In genomic region chr8:122407678-122408077, GRCm38 (mm10) we compare ENCODE assay signal across 33 mouse cellular contexts. TPM values are rescaled to one million over a fixed set of nuclear protein-coding genes. Genes with fewer than 3 reads are reported as not detected.
DNase-seq lines count a peak whose midpoint lies in the region; ATAC-seq and TF ChIP-seq lines count a peak whose summit lies in the region.
"Had no signal": no experiment of that assay in that cellular context is flagged by ENCODE, and none has a peak within 500 bp of the region (broad histone marks: within the 10 kb centered on the region; RNA-seq: fewer than 3 reads in every experiment).

No protein-coding gene starts in this region.

- H3K36me3 ChIP-seq in liver, embryonic 16.5 days (ENCODE audit: control insufficient read depth, insufficient read depth): peaks cover 69% of the 10 kb centered on the region
- H3K36me3 ChIP-seq in liver, embryonic 12.5 days: peaks cover 100% of the 10 kb centered on the region
- peaks cover 55% of the 10 kb centered on the region for H3K36me3 ChIP-seq in spleen, adult 2 months (ENCODE audit: control insufficient read depth, insufficient read depth, low read length)
- peaks cover 99% of the 10 kb centered on the region for H3K36me3 ChIP-seq in kidney, embryonic 14.5 days (ENCODE audit: control insufficient read depth, insufficient read depth, low read length)

- peaks cover 10% of the 10 kb centered on the region for H3K4me1 ChIP-seq in liver, embryonic 16.5 days (ENCODE audit: control insufficient read depth, low read depth, low read length)
- H3K4me1 ChIP-seq in liver, embryonic 12.5 days: peaks cover 24% of the 10 kb centered on the region
- H3K4me1 ChIP-seq in spleen, adult 2 months (ENCODE audit: control insufficient read depth, insufficient read depth, insufficient read length): no peaks in the 10 kb centered on the region
- no peaks in the 10 kb centered on the region for H3K4me1 ChIP-seq in kidney, embryonic 14.5 days (ENCODE audit: control insufficient read depth, insufficient read depth, low read length)
- H3K4me1 ChIP-seq: embryonic facial prominence, embryonic 10.5 days; embryonic facial prominence, embryonic 13.5 days; forebrain, embryonic 12.5 days; forebrain, embryonic 15.5 days; hindbrain, embryonic 12.5 days; hindbrain, embryonic 15.5 days had no signal

- TF ChIP-seq POLR2A in spleen, adult 2 months (IDR thresholded peaks at IDR 0.05; ENCODE audit: low read depth, low read length): no peak

- peak; percentile 38 for DNase-seq in gastrocnemius, postnatal 25 days
- DNase-seq in gastrocnemius, postnatal 36 days: no peak
- no peak for DNase-seq in spleen, adult 2 months (ENCODE audit: low read depth in 1 of 2, low spot score in 2 of 2)
- DNase-seq in spleen, adult 12 weeks (ENCODE audit: low spot score): no peak
- DNase-seq: adrenal gland, adult 2 months; adrenal gland, postnatal 14 days; cerebellum, adult 11-12 months; cerebellum, adult 8-10 months; cerebellum, postnatal 10 days; cerebellum, postnatal 36 days; embryo, embryonic 11 days; heart, adult 2 months; heart, postnatal 14 days had no signal

- no peaks in the 10 kb centered on the region for H3K9me3 ChIP-seq in liver, embryonic 16.5 days (replicated peaks; ENCODE audit: control insufficient read depth, low read length)
- H3K9me3 ChIP-seq in liver, embryonic 12.5 days (replicated peaks): no peaks in the 10 kb centered on the region
- no peaks in the 10 kb centered on the region for H3K9me3 ChIP-seq in kidney, embryonic 14.5 days (ENCODE audit: control insufficient read depth, low read length)
- H3K9me3 ChIP-seq: embryonic facial prominence, embryonic 10.5 days; embryonic facial prominence, embryonic 13.5 days; forebrain, embryonic 12.5 days; forebrain, embryonic 15.5 days; heart, embryonic 10.5 days; heart, embryonic 13.5 days; hindbrain, embryonic 12.5 days; hindbrain, embryonic 15.5 days had no signal

- no peak overlapping the region for H3K9ac ChIP-seq in liver, embryonic 16.5 days (ENCODE audit: low read depth, low read length)
- no peak overlapping the region for H3K9ac ChIP-seq in liver, embryonic 12.5 days
- no peak overlapping the region for H3K9ac ChIP-seq in kidney, embryonic 14.5 days (ENCODE audit: low read depth, low read length)
- H3K9ac ChIP-seq: embryonic facial prominence, embryonic 13.5 days; forebrain, embryonic 12.5 days; forebrain, embryonic 15.5 days; heart, embryonic 13.5 days; hindbrain, embryonic 12.5 days; hindbrain, embryonic 15.5 days had no signal

- 0 out of 2 replicates have a peak, but pooled peaks have one; percentile 6 for ATAC-seq in liver, embryonic 16.5 days (ENCODE audit: low read depth)
- no peak for ATAC-seq in liver, embryonic 12.5 days
- no peak for ATAC-seq in kidney, embryonic 14.5 days (ENCODE audit: low FRiP score, low TSS enrichment)
- ATAC-seq: CD4-positive, CD25-positive, alpha-beta regulatory T cell, adult 4 months; forebrain, embryonic 15.5 days had no signal

- no peak for TF ChIP-seq CTCF in spleen, adult 2 months (IDR thresholded peaks at IDR 0.05; ENCODE audit: extremely low read depth, insufficient read depth, insufficient read length, insufficient replicate concordance)

- H3K4me3 ChIP-seq in liver, embryonic 16.5 days (ENCODE audit: low read depth, low read length): no peak overlapping the region
- H3K4me3 ChIP-seq in liver, embryonic 12.5 days: no peak overlapping the region
- H3K4me3 ChIP-seq in spleen, adult 2 months (ENCODE audit: extremely low read depth, insufficient read depth, insufficient read length): no peak overlapping the region
- H3K4me3 ChIP-seq in kidney, embryonic 14.5 days (ENCODE audit: low read length): no peak overlapping the region
- H3K4me3 ChIP-seq: embryonic facial prominence, embryonic 10.5 days; embryonic facial prominence, embryonic 13.5 days; erythroblast, embryonic 14.5 days; forebrain, embryonic 12.5 days; forebrain, embryonic 15.5 days; heart, adult 2 months; heart, embryonic 10.5 days; heart, embryonic 13.5 days; hindbrain, embryonic 12.5 days; hindbrain, embryonic 15.5 days had no signal

- H3K27me3 ChIP-seq in liver, embryonic 16.5 days (ENCODE audit: control insufficient read depth, insufficient read depth, low read depth, low read length): no peaks in the 10 kb centered on the region
- no peaks in the 10 kb centered on the region for H3K27me3 ChIP-seq in liver, embryonic 12.5 days (replicated peaks)
- no peaks in the 10 kb centered on the region for H3K27me3 ChIP-seq in spleen, adult 2 months (ENCODE audit: control insufficient read depth, insufficient read depth, low read length)
- no peaks in the 10 kb centered on the region for H3K27me3 ChIP-seq in kidney, embryonic 14.5 days (ENCODE audit: control insufficient read depth, insufficient read depth, low read length)
- H3K27me3 ChIP-seq: embryonic facial prominence, embryonic 13.5 days; forebrain, embryonic 12.5 days; forebrain, embryonic 15.5 days; heart, embryonic 13.5 days; hindbrain, embryonic 12.5 days; hindbrain, embryonic 15.5 days had no signal

- no peak overlapping the region for H3K4me2 ChIP-seq in liver, embryonic 16.5 days (ENCODE audit: low read depth, low read length)
- no peak overlapping the region for H3K4me2 ChIP-seq in liver, embryonic 12.5 days
- no peak overlapping the region for H3K4me2 ChIP-seq in kidney, embryonic 14.5 days (replicated peaks; ENCODE audit: low read depth, low read length)
- H3K4me2 ChIP-seq: embryonic facial prominence, embryonic 13.5 days; forebrain, embryonic 12.5 days; forebrain, embryonic 15.5 days; heart, embryonic 13.5 days; hindbrain, embryonic 12.5 days; hindbrain, embryonic 15.5 days had no signal

- 93% methylated on average over 7 of the region's 7 CpGs for WGBS in liver, embryonic 16.5 days (ENCODE audit: insufficient replicate concordance)
- WGBS in liver, embryonic 12.5 days (ENCODE audit: insufficient replicate concordance): 92% methylated on average over 7 of the region's 7 CpGs
- 92% methylated on average over 7 of the region's 7 CpGs for WGBS in spleen, adult 2 months
- WGBS in kidney, embryonic 14.5 days: 98% methylated on average over 7 of the region's 7 CpGs

- no peak overlapping the region for H3K27ac ChIP-seq in liver, embryonic 16.5 days (ENCODE audit: low read length)
- no peak overlapping the region for H3K27ac ChIP-seq in liver, embryonic 12.5 days
- H3K27ac ChIP-seq in spleen, adult 2 months (ENCODE audit: insufficient read depth, low read length): 0 out of 2 replicates have a peak overlapping the region, but pooled peaks have one; percentile 10
- no peak overlapping the region for H3K27ac ChIP-seq in kidney, embryonic 14.5 days (ENCODE audit: low read depth, low read length)
- H3K27ac ChIP-seq: embryonic facial prominence, embryonic 10.5 days; embryonic facial prominence, embryonic 13.5 days; forebrain, embryonic 12.5 days; forebrain, embryonic 15.5 days; heart, adult 2 months; heart, embryonic 10.5 days; heart, embryonic 13.5 days; hindbrain, embryonic 12.5 days; hindbrain, embryonic 15.5 days had no signal

- intact Hi-C loops in gastrocnemius, postnatal 36 days (cut with DNase I): no loop called here

RNA-seq across cellular contexts. Expression of gene Il17c, which starts 14.1 kb away (rescaled TPM):
- not detected for total RNA-seq in gastrocnemius, postnatal 25 days (2021)
- not detected for total RNA-seq in gastrocnemius, postnatal 36 days (2021)
- not detected in 2 replicates for polyA plus RNA-seq in liver, embryonic 16.5 days (2015; fragmentation: Nextera tagmentation; extraction: Ambion mirVana)
- polyA plus RNA-seq in liver, embryonic 12.5 days (2016; fragmentation: Nextera tagmentation; extraction: Ambion mirVana): not detected in 2 replicates
- polyA plus RNA-seq in spleen, adult 2 months (2012; rRNA removed): 0.28 TPM in 1 of 2 replicates, not detected in the other
- not detected in 2 replicates for polyA plus RNA-seq in kidney, embryonic 14.5 days (2014; fragmentation: Nextera tagmentation; extraction: Ambion mirVana)
- total RNA-seq: adrenal gland, adult 2 months; adrenal gland, postnatal 14 days; adrenal gland, postnatal 4 days; heart, adult 2 months; heart, postnatal 14 days; hematopoietic stem cell, adult 5-6 weeks; MEL had no signal
- polyA plus RNA-seq: erythroblast, embryonic 14.5 days; forebrain, embryonic 12.5 days; forebrain, embryonic 15.5 days; heart, adult 2 months; heart, embryonic 10.5 days; heart, embryonic 13.5 days; hindbrain, embryonic 12.5 days; hindbrain, embryonic 15.5 days; intestine, embryonic 14.5 days had no signal

RNA-seq across cellular contexts. Expression of gene Cyba, which starts 25.1 kb away (rescaled TPM):
- total RNA-seq in gastrocnemius, postnatal 25 days (2021): 1 to 10 TPM; 7.6 to 8.9 TPM
- 1 to 10 TPM; 7.5 to 7.7 TPM for total RNA-seq in gastrocnemius, postnatal 36 days (2021)
- polyA plus RNA-seq in liver, embryonic 16.5 days (2015; fragmentation: Nextera tagmentation; extraction: Ambion mirVana): 191 TPM in 2 replicates
- 149 and 160 TPM in 2 replicates for polyA plus RNA-seq in liver, embryonic 12.5 days (2016; fragmentation: Nextera tagmentation; extraction: Ambion mirVana)
- polyA plus RNA-seq in spleen, adult 2 months (2012; rRNA removed): 751 and 823 TPM in 2 replicates
- 186 and 216 TPM in 2 replicates for polyA plus RNA-seq in kidney, embryonic 14.5 days (2014; fragmentation: Nextera tagmentation; extraction: Ambion mirVana)
- polyA plus RNA-seq: C2C12 had no signal

RNA-seq across cellular contexts. Expression of gene Zc3h18, which starts 31.3 kb away (rescaled TPM):
- 10 to 100 TPM; 18.1 to 21.0 TPM for total RNA-seq in gastrocnemius, postnatal 25 days (2021)
- total RNA-seq in gastrocnemius, postnatal 36 days (2021): 10 to 100 TPM; 21.1 to 24.2 TPM
- polyA plus RNA-seq in liver, embryonic 16.5 days (2015; fragmentation: Nextera tagmentation; extraction: Ambion mirVana): 17.8 and 19.0 TPM in 2 replicates
- 48.7 and 49.1 TPM in 2 replicates for polyA plus RNA-seq in liver, embryonic 12.5 days (2016; fragmentation: Nextera tagmentation; extraction: Ambion mirVana)
- polyA plus RNA-seq in spleen, adult 2 months (2012; rRNA removed): 29.1 and 30.2 TPM in 2 replicates
- 35.7 and 43.8 TPM in 2 replicates for polyA plus RNA-seq in kidney, embryonic 14.5 days (2014; fragmentation: Nextera tagmentation; extraction: Ambion mirVana)

RNA-seq across cellular contexts. Expression of gene Mvd, which starts 35.5 kb away (rescaled TPM):
- 1 to 10 TPM; 4.2 to 5.2 TPM for total RNA-seq in gastrocnemius, postnatal 25 days (2021)
- 1 to 10 TPM; 3.9 to 4.1 TPM for total RNA-seq in gastrocnemius, postnatal 36 days (2021)
- polyA plus RNA-seq in liver, embryonic 16.5 days (2015; fragmentation: Nextera tagmentation; extraction: Ambion mirVana): 21.8 and 23.2 TPM in 2 replicates
- 29.3 and 31.4 TPM in 2 replicates for polyA plus RNA-seq in liver, embryonic 12.5 days (2016; fragmentation: Nextera tagmentation; extraction: Ambion mirVana)
- 17.0 and 20.5 TPM in 2 replicates for polyA plus RNA-seq in spleen, adult 2 months (2012; rRNA removed)
- 23.2 and 36.1 TPM in 2 replicates for polyA plus RNA-seq in kidney, embryonic 14.5 days (2014; fragmentation: Nextera tagmentation; extraction: Ambion mirVana)

RNA-seq across cellular contexts. Expression of gene Trhr2, which starts 47.1 kb away (rescaled TPM):
- not detected for total RNA-seq in gastrocnemius, postnatal 25 days (2021)
- not detected for total RNA-seq in gastrocnemius, postnatal 36 days (2021)
- not detected in 2 replicates for polyA plus RNA-seq in liver, embryonic 16.5 days (2015; fragmentation: Nextera tagmentation; extraction: Ambion mirVana)
- not detected in 2 replicates for polyA plus RNA-seq in liver, embryonic 12.5 days (2016; fragmentation: Nextera tagmentation; extraction: Ambion mirVana)
- polyA plus RNA-seq in spleen, adult 2 months (2012; rRNA removed): 0.12 TPM in 1 of 2 replicates, not detected in the other
- not detected in 2 replicates for polyA plus RNA-seq in kidney, embryonic 14.5 days (2014; fragmentation: Nextera tagmentation; extraction: Ambion mirVana)
- total RNA-seq: adrenal gland, adult 2 months; adrenal gland, postnatal 14 days; adrenal gland, postnatal 4 days; heart, adult 2 months; heart, postnatal 14 days; hematopoietic stem cell, adult 5-6 weeks had no signal
- polyA plus RNA-seq: adrenal gland, adult 2 months; CD4-positive, CD25-positive, alpha-beta regulatory T cell, adult 4 months; embryonic facial prominence, embryonic 10.5 days; erythroblast, embryonic 14.5 days; forebrain, embryonic 12.5 days; forebrain, embryonic 15.5 days; gonadal fat pad, adult 2 months; heart, adult 2 months; heart, embryonic 10.5 days; heart, embryonic 13.5 days; heart, embryonic 16.5 days; hindbrain, embryonic 12.5 days; intestine, embryonic 14.5 days had no signal
